Comparison of ENCODE assay signal across 23 mouse cellular contexts in genomic region chr5:30676800-30677199, GRCm38 (mm10). TPM values are rescaled to one million over a fixed set of nuclear protein-coding genes. Genes with fewer than 3 reads are reported as not detected.
DNase-seq lines count a peak whose midpoint lies in the region; ATAC-seq and TF ChIP-seq lines count a peak whose summit lies in the region.
"Had no signal": no experiment of that assay in that cellular context is flagged by ENCODE, and none has a peak within 500 bp of the region (broad histone marks: within the 10 kb centered on the region; RNA-seq: fewer than 3 reads in every experiment).

No protein-coding gene starts in this region.

- TF ChIP-seq EP300 in CH12.LX (IDR thresholded peaks at IDR 0.05; ENCODE audit: low read length) = no peak

- H3K79me2 ChIP-seq in CH12.LX (replicated peaks; ENCODE audit: control insufficient read depth, extremely low read depth, insufficient read depth, poor library complexity, severe bottlenecking) = no peaks in the 10 kb centered on the region

- H3K36me3 ChIP-seq in limb, embryonic 12.5 days = peaks cover 54% of the 10 kb centered on the region
- peaks cover 66% of the 10 kb centered on the region for H3K36me3 ChIP-seq in limb, embryonic 10.5 days
- H3K36me3 ChIP-seq in CH12.LX (replicated peaks in 1 of 2; ENCODE audit: control insufficient read depth in 1 of 2, insufficient read depth in 1 of 2, low read length in 1 of 2) = peaks cover 40 to 52% of the 10 kb centered on the region in 2 experiments
- H3K36me3 ChIP-seq in midbrain, embryonic 14.5 days (ENCODE audit: control insufficient read depth, insufficient read depth, low read length) = peaks cover 22% of the 10 kb centered on the region; the same call in 1 of the 2 replicates
- H3K36me3 ChIP-seq: forebrain, embryonic 15.5 days had no signal

- no peak for TF ChIP-seq RAD21 in CH12.LX (IDR thresholded peaks at IDR 0.05; ENCODE audit: low read depth, low read length)

- H3K4me1 ChIP-seq in limb, embryonic 12.5 days (replicated peaks) = no peaks in the 10 kb centered on the region
- H3K4me1 ChIP-seq in limb, embryonic 10.5 days = no peaks in the 10 kb centered on the region
- peaks cover 2 to 13% of the 10 kb centered on the region in 2 experiments; a peak in 2 of 4 replicates for H3K4me1 ChIP-seq in CH12.LX (ENCODE audit: control insufficient read depth in 1 of 2, insufficient read depth in 2 of 2)
- no peaks in the 10 kb centered on the region for H3K4me1 ChIP-seq in midbrain, embryonic 14.5 days (ENCODE audit: control insufficient read depth, insufficient read depth, low read length)
- H3K4me1 ChIP-seq: embryonic facial prominence, embryonic 10.5 days; embryonic facial prominence, embryonic 12.5 days; forebrain, embryonic 13.5 days; forebrain, embryonic 15.5 days had no signal

- TF ChIP-seq POLR2A in CH12.LX (IDR thresholded peaks at IDR 0.05; ENCODE audit: low read depth, low read length) = no peak

- WGBS in limb, embryonic 12.5 days = 88% methylated on average over 7 of the region's 7 CpGs
- 87% methylated on average over 7 of the region's 7 CpGs for WGBS in limb, embryonic 10.5 days
- WGBS in midbrain, embryonic 14.5 days = 85% methylated on average over 7 of the region's 7 CpGs

- no peak for TF ChIP-seq CTCF in CH12.LX (conservative IDR thresholded peaks at IDR 0.05 in 1 of 2, IDR thresholded peaks at IDR 0.05 in 1 of 2; ENCODE audit: low read depth in 2 of 2, low read length in 2 of 2)

- peak; percentile 84 for DNase-seq in heart, adult 11 months
- DNase-seq in heart, postnatal 25 days (ENCODE audit: low spot score) = no peak
- no peak for DNase-seq in limb, embryonic 10.5 days (ENCODE audit: low spot score)
- DNase-seq in CH12.LX (ENCODE audit: extremely low read depth) = no peak
- DNase-seq in midbrain, embryonic 14.5 days = no peak
- DNase-seq: adrenal gland, adult 8-10 months; adrenal gland, postnatal 14 days; adrenal gland, postnatal 36 days; B cell, adult 2 months; cerebellum, adult 11-12 months; cerebellum, adult 2 months; cerebellum, adult 9-10 months; cerebellum, postnatal 10 days; cerebellum, postnatal 25 days; forebrain, postnatal 0 days had no signal

- no peak overlapping the region for H3K4me2 ChIP-seq in limb, embryonic 12.5 days
- no peak overlapping the region for H3K4me2 ChIP-seq in CH12.LX (ENCODE audit: insufficient read depth, low read depth, poor library complexity, severe bottlenecking)
- no peak overlapping the region for H3K4me2 ChIP-seq in midbrain, embryonic 14.5 days (ENCODE audit: low read length)
- H3K4me2 ChIP-seq: embryonic facial prominence, embryonic 12.5 days; forebrain, embryonic 13.5 days; forebrain, embryonic 15.5 days had no signal

- ATAC-seq in limb, embryonic 12.5 days (ENCODE audit: insufficient number of reproducible peaks, insufficient read depth, low FRiP score, low TSS enrichment, low read depth) = no peak
- ATAC-seq in midbrain, embryonic 14.5 days (ENCODE audit: low FRiP score, low TSS enrichment) = no peak
- ATAC-seq: activated CD4-positive, CD25-positive, alpha-beta regulatory T cell, adult 4 months; forebrain, embryonic 13.5 days; forebrain, embryonic 15.5 days; forebrain, postnatal 0 days; Patski had no signal

- no peaks in the 10 kb centered on the region for H3K9me3 ChIP-seq in limb, embryonic 12.5 days
- no peaks in the 10 kb centered on the region for H3K9me3 ChIP-seq in limb, embryonic 10.5 days (replicated peaks)
- H3K9me3 ChIP-seq in CH12.LX (replicated peaks; ENCODE audit: low read length) = no peaks in the 10 kb centered on the region
- H3K9me3 ChIP-seq in midbrain, embryonic 14.5 days (ENCODE audit: control insufficient read depth, low read length) = no peaks in the 10 kb centered on the region
- H3K9me3 ChIP-seq: embryonic facial prominence, embryonic 10.5 days; embryonic facial prominence, embryonic 12.5 days; forebrain, embryonic 13.5 days; forebrain, embryonic 15.5 days; G1E had no signal

- in situ Hi-C loops in CH12.LX (cut with MboI; ENCODE audit: low pct_ligation_motif_present, low pct_unique_long_range_greater_than_20kb, low sequenced_read_pairs) = no loop called here

- H3K4me3 ChIP-seq in limb, embryonic 12.5 days (replicated peaks) = no peak overlapping the region
- H3K4me3 ChIP-seq in limb, embryonic 10.5 days = no peak overlapping the region
- H3K4me3 ChIP-seq in CH12.LX (replicated peaks in 1 of 3; ENCODE audit: low read depth in 2 of 3, low read length in 2 of 3, poor library complexity in 1 of 3) = no peak overlapping the region
- H3K4me3 ChIP-seq in midbrain, embryonic 14.5 days (replicated peaks; ENCODE audit: low read depth, low read length) = no peak overlapping the region
- H3K4me3 ChIP-seq: embryonic facial prominence, embryonic 10.5 days; embryonic facial prominence, embryonic 12.5 days; forebrain, embryonic 13.5 days; forebrain, embryonic 15.5 days had no signal

- H3K27ac ChIP-seq in limb, embryonic 12.5 days = peak overlapping the region; percentile 53; the same call in 1 of the 2 replicates
- no peak overlapping the region for H3K27ac ChIP-seq in limb, embryonic 10.5 days
- no peak overlapping the region for H3K27ac ChIP-seq in CH12.LX (ENCODE audit: insufficient read depth, low read depth)
- no peak overlapping the region for H3K27ac ChIP-seq in midbrain, embryonic 14.5 days (replicated peaks; ENCODE audit: low read depth, low read length)
- H3K27ac ChIP-seq: embryonic facial prominence, embryonic 10.5 days; embryonic facial prominence, embryonic 12.5 days; forebrain, embryonic 13.5 days; forebrain, embryonic 15.5 days had no signal

- H3K27me3 ChIP-seq in limb, embryonic 12.5 days = no peaks in the 10 kb centered on the region
- H3K27me3 ChIP-seq in limb, embryonic 10.5 days (ENCODE audit: low read depth, poor library complexity, severe bottlenecking) = no peaks in the 10 kb centered on the region
- no peaks in the 10 kb centered on the region for H3K27me3 ChIP-seq in CH12.LX (replicated peaks)
- no peaks in the 10 kb centered on the region for H3K27me3 ChIP-seq in midbrain, embryonic 14.5 days (ENCODE audit: control insufficient read depth, insufficient read depth, low read length)
- H3K27me3 ChIP-seq: embryonic facial prominence, embryonic 12.5 days; forebrain, embryonic 13.5 days; forebrain, embryonic 15.5 days; Patski had no signal

- no peak overlapping the region for H3K9ac ChIP-seq in limb, embryonic 12.5 days (replicated peaks)
- H3K9ac ChIP-seq in CH12.LX (ENCODE audit: insufficient read depth, low read depth) = no peak overlapping the region
- no peak overlapping the region for H3K9ac ChIP-seq in midbrain, embryonic 14.5 days (replicated peaks; ENCODE audit: low read length)
- H3K9ac ChIP-seq: embryonic facial prominence, embryonic 12.5 days; forebrain, embryonic 13.5 days; forebrain, embryonic 15.5 days; forebrain, postnatal 0 days had no signal

- dilution Hi-C loops in CH12.LX (cut with MboI; ENCODE audit: extremely low pct_ligation_motif_present, extremely low pct_unique_long_range_greater_than_20kb, low sequenced_read_pairs) = no loop called here

- intact Hi-C loops in heart, postnatal 25 days (cut with DNase I) = no loop called here

TF ChIP-seq in CH12.LX, 34 proteins besides CTCF, POLR2A, EP300 and RAD21:
- TF ChIP-seq POLR2AphosphoS2 (IDR thresholded peaks at IDR 0.05; ENCODE audit: low read depth, low read length) (peak; percentile 67; the same call in 1 of the 2 replicates), MAZ (IDR thresholded peaks at IDR 0.05; ENCODE audit: low read depth, low read length) (no peak)

RNA-seq across cellular contexts. Expression of gene Cenpa, which starts 10.2 kb away (rescaled TPM):
- 10 to 100 TPM; 42.0 to 43.0 TPM for total RNA-seq in heart, postnatal 25 days (2021)
- 402 and 439 TPM in 2 replicates for polyA plus RNA-seq in limb, embryonic 12.5 days (2016; fragmentation: Nextera tagmentation; extraction: Ambion mirVana)
- polyA plus RNA-seq in limb, embryonic 10.5 days (2016; fragmentation: Nextera tagmentation; extraction: Ambion mirVana) = 508 and 523 TPM in 2 replicates
- total RNA-seq in CH12.LX (2012; rRNA removed) = 89.4 and 99.1 TPM in 2 replicates
- total RNA-seq in CH12.LX (2014; rRNA removed) = 125 and 138 TPM in 2 replicates
- polyA plus RNA-seq in CH12.LX (2012; ENCODE audit: insufficient read length, low read depth) = 143 and 163 TPM in 2 replicates
- polyA plus RNA-seq in midbrain, embryonic 14.5 days (2014; fragmentation: Nextera tagmentation; extraction: Ambion mirVana) = 40.0 and 65.3 TPM in 2 replicates

RNA-seq across cellular contexts. Expression of gene Slc35f6, which starts 29.1 kb away (rescaled TPM):
- 10 to 100 TPM; 44.1 to 47.2 TPM for total RNA-seq in heart, postnatal 25 days (2021)
- polyA plus RNA-seq in limb, embryonic 12.5 days (2016; fragmentation: Nextera tagmentation; extraction: Ambion mirVana) = 19.9 and 22.1 TPM in 2 replicates
- polyA plus RNA-seq in limb, embryonic 10.5 days (2016; fragmentation: Nextera tagmentation; extraction: Ambion mirVana) = 20.9 and 22.3 TPM in 2 replicates
- total RNA-seq in CH12.LX (2012; rRNA removed) (8.9 and 10.5 TPM in 2 replicates), CH12.LX (2014; rRNA removed) (8.0 and 9.5 TPM in 2 replicates)
- 9.0 and 9.4 TPM in 2 replicates for polyA plus RNA-seq in CH12.LX (2012; ENCODE audit: insufficient read length, low read depth)
- 26.6 and 33.9 TPM in 2 replicates for polyA plus RNA-seq in midbrain, embryonic 14.5 days (2014; fragmentation: Nextera tagmentation; extraction: Ambion mirVana)

RNA-seq across cellular contexts. Expression of gene Dpysl5, which starts 34.6 kb away (rescaled TPM):
- under 1 TPM; 0.29 to 0.45 TPM for total RNA-seq in heart, postnatal 25 days (2021)
- polyA plus RNA-seq in limb, embryonic 12.5 days (2016; fragmentation: Nextera tagmentation; extraction: Ambion mirVana) = 5.4 and 5.5 TPM in 2 replicates
- polyA plus RNA-seq in limb, embryonic 10.5 days (2016; fragmentation: Nextera tagmentation; extraction: Ambion mirVana) = 4.3 and 4.9 TPM in 2 replicates
- total RNA-seq in CH12.LX (2012; rRNA removed) (0.21 TPM in 1 of 2 replicates, not detected in the other), CH12.LX (2014; rRNA removed) (not detected in 2 replicates)
- not detected in 2 replicates for polyA plus RNA-seq in CH12.LX (2012; ENCODE audit: insufficient read length, low read depth)
- 219 and 240 TPM in 2 replicates for polyA plus RNA-seq in midbrain, embryonic 14.5 days (2014; fragmentation: Nextera tagmentation; extraction: Ambion mirVana)
- polyA plus RNA-seq: activated CD4-positive, CD25-positive, alpha-beta regulatory T cell, adult 4 months; G1E had no signal

Comparison
In these comparisons a context has a peak if more than half of its experiments do, and no peak if none do; other contexts are left out.
1. RNA of gene Dpysl5, which starts 34.6 kb away (polyA plus RNA-seq): 219 to 240 TPM in midbrain, embryonic 14.5 days; 5.4 to 5.5 TPM in limb, embryonic 12.5 days, 4.3 to 4.9 TPM in limb, embryonic 10.5 days and not detected in CH12.LX; every median in the first group is over 10 times any median in the second.